Mouse (Mus musculus): ENCODE measurements around the gene Tgoln1.
A peak's percentile ranks its signal among the peaks of the same experiment; 100 is the strongest.

GRCm38 (mm10) chr6:72597956-72598753 is 18.6 kb downstream of the Tgoln1 start, which contains the start of the genes Elmod3 and Retsat:
- TF ChIP-seq EP300 (IDR thresholded peaks at IDR 0.05; ENCODE audit: low read depth): peak; percentile 69; the same call in 1 of the 2 replicates
- TF ChIP-seq CTCF (IDR thresholded peaks at IDR 0.05; ENCODE audit: low read depth): no peak

Measured in liver, postnatal 0 days (tissue).